Mouse (Mus musculus) thymus, postnatal 36 days (tissue): ENCODE measurements around the gene Tigd3.

Experiments used
- DNase-seq, 2 experiments: peaks; one replicate each; pipeline ENCODE4 v3.0.0; 2022; ENCODE audit warnings: mixed read lengths in 2 of 2

Gene Tigd3

DNA sequence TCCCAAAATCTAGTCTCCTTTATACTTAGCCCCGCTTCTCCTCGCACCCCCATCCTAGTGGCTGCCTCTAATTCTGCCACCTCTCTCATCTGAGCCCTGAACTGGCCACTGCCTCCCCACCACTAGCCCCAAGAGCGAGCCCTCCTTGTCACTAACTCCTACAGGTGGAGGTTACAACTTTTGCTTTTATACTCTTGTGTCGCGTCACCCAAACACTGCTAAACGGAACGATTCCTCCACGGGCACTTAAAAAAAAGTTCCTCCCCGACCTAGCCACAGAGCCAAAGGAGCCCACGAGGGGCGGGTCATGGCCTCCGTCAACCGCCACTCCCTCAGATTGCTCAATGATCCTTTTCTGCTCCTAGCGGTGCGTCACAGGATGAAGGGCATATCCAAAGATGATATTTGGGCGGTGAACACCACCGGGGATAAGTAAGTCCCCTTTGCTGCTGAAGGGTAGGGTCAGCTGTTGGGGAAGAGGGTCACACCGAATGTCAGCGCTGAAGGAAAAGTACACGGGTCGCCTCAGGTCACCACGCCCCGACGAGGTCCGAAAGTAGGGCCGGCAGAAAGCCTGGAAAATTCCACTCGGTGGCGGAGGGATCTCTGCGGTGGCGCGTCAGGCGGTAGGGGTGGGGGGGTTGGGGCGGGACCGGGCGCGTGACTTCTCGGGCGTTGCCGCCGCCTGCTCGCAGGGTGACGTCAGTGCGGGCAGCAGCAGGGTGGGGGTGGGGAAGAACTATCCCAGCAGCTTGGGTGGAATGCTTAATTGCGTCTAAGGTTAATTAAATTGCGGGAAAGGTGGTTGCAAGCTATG, 48.4 kb downstream of the Tigd3 start:
- DNase-seq, result peak; percentile 93 to 95

DNA sequence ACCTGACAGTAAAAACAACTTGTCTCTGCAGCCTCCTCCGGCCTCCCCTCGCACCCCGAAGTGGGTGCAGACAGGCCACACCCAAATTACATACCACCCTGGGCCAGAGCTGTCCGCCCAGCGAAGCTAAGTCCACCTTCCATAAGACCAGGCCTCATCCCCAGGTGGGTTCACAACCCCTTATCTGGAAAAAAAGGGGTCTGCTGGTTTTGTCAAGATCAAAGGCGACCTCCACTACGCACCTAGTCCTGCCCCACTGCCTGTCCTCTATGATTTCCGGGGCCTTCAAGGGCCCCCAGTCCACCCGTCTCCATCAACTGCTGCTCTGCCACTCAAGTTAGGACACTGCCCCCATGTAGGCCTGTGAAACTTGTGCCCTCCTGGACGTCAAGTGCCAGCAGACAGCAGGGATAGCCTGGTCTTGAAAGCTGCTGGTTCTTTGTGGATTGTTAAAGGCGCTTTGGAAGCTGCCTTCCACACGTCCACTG, 49.1 kb downstream of the Tigd3 start:
- DNase-seq, result peak; percentile 62 to 67

DNA sequence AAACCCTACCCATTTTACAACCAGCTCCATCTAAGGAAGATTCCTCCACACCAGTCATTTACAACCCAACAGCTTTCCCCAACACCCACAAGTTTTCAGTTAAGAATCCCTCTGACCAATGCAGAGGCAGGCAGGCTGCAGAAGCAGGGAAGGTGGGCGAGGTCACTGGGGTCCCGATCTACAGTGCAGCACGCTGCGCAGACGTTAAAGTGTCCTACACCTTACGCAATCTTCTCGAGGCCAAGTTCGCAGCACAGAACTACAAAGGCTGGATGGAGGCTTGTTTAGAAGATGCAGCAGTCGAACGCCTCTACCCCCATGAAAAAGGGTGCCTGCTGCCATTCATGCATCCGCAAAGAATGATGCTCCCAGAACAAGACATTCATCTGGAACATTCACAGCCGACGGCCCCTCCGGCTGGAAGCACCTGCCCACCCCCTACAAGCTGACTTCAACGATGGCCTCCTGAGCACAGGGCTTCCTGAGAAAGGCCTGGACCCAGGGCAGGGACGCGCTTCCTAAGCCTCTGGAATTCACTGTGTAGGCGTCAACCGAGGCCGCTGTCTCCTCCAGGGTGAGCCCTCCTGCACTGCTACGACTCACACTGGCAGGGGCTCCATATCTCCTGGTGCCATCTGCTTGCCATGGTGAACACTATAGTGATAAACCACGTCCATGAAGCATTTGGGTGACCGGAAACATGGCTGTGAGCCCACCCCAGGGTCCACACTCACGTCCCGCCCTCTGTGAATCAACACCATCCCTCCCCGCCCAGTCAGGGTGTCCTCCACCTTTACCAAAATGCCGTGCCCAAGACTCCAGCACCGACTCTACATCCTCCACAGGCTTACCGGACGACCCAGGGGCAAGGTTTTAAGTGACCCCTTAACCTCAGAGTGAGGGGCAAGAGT, 49.9 kb downstream of the Tigd3 start:
- DNase-seq, result peak; percentile 45 to 56

DNA sequence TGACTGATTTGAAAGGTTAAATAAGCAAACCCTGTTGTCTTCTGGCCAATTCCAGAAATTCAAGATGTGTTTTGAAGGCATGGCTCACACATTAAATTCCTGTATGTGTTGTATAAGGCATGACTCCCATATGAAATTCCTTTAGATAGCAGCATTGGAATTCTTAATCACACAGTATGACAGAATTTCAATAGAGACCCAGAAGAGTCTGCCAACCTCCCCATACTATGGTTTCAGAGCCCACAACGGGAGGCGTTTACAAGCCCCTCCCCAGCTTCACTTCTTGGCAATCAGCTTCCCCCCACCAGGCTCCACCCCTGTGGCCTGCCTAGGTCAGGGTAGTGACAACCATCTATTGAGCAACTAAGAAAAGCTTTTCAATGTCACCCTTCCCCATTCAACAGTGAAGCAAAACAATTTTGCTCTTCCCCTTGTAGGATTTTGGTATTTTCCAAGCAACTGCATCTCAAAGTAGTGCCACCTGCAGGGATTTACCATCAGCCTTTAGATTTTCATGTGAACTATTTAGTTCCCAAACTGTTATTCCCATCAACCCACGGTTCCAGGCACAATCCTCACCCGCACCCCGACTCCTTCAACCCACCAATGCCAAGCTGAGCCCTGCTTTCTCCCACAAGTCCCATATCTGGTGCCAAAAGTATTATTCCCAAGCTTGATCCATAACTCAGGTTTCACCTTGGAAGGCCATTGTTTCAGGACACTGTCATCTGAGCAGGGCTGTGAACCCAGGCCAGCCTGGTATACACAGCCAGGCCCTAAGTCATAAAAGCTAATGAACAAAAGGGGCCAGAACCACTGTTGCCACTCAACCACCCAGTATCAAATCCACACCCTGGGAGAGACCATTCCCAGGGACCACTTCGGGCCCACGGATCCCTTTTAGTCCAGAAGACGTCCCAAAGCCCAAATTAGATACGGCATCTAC, 50.9 kb downstream of the Tigd3 start:
- DNase-seq, result peak; percentile 38 to 60

DNA sequence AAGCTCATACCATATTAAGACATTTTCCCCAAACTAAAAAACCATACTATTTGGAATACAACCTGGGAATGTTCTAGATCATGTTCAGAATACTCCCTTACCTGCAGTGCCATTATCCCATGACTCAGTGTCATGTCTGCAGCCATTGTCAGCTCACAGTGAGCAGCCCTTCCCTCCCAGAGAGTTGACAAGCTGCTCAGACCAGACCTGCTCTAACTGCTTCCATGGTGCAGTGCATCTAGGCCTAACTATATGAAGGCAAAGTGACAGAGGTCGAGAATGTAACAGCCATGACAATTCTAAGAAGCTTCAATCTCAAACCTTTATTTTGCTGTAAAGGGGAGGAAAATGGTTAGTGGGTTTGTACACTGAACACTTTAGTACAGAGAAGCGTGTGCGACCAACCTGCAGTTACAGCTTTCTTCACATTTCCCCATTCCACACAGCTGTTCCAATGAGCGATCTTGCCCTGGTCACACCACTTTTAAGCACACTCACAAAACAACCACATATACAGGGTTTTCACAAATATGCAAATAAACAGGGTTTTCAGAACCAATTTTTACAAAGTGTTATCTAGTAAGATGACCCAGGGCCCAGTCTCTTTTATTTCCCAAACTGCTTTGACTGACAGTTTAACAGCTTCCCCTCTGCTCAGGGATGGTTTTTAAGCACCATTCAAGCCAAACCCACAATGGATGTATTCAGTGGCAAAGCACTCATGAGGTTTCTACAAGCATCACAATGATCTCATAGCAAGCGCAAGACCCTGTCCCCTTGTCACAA, 51.8 kb downstream of the Tigd3 start:
- no peak for DNase-seq

DNA sequence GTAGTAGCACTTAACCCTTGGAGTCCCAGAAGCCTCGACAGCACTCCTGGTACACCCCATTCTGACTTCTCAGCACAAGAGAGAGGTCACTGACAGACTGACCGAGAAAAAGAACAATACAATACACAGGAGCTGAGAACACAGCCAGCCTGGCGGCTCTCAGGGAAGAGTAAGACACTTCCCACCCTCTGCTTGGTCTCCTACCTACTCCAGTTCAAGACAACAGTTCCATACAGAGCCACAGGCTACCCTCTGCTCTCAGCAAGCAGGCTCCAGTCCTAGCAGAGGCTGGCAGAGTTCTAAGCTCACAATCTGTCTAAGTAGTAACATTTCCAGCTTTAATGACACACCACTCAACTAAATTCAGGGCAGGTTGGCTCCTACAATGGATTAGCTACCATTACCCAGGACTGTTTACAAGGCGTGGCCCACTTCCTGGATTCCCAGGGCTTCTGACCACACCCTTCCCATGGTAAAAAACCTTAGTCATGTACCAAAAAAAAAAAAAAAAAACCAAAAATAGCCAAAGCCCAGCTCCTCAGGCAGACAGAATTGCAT, 52.5 kb downstream of the Tigd3 start:
- no peak for DNase-seq
